Mouse (Mus musculus) liver, postnatal 0 days (tissue): ENCODE measurements around the gene Cmbl. TPM values are rescaled to one million over a fixed set of nuclear protein-coding genes. Genes with fewer than 3 reads are reported as not detected.
A peak's percentile ranks its signal among the peaks of the same experiment; 100 is the strongest.

Experiments
- ATAC-seq: fragments of 200-750 bp; cut with Nextera tagmentation; 2 replicates; pipeline ENCODE4 v1.8.0; 2017; ENCODE audit warnings: mild to moderate bottlenecking, moderate library complexity
- DNase-seq: peaks from one replicate; pipeline ENCODE4 v3.0.0-alpha.2; 2016
- H3K27ac ChIP-seq: fragments of 300-500 bp; sonication (generic); 2 replicates; pipeline ENCODE4 v1.5.1; 2014; ENCODE audit warnings: antibody characterized with exemption, moderate library complexity, mild to moderate bottlenecking, low read depth
- H3K27me3 ChIP-seq: fragments of 300-500 bp; sonication (generic); 2 replicates; pipeline ENCODE4 v1.6.1; 2014; ENCODE audit warnings: low read length, control low read depth, mixed read lengths; ENCODE audit not compliant: insufficient read depth
- H3K36me3 ChIP-seq: fragments of 300-500 bp; sonication (generic); replicated peaks from 2 replicates; pipeline ENCODE4 v1.6.1; 2014; ENCODE audit warnings: mild to moderate bottlenecking, control low read depth, low read length, moderate library complexity, mixed read lengths; ENCODE audit not compliant: insufficient read depth
- H3K4me1 ChIP-seq: fragments of 300-500 bp; sonication (generic); 2 replicates; pipeline ENCODE4 v1.6.1; 2014; ENCODE audit warnings: antibody characterized with exemption, mild to moderate bottlenecking, control low read depth; ENCODE audit not compliant: insufficient read depth
- H3K4me2 ChIP-seq: fragments of 300-500 bp; sonication (generic); 2 replicates; pipeline ENCODE4 v1.6.1; 2014; ENCODE audit warnings: low read depth, mild to moderate bottlenecking, low read length, moderate library complexity, mixed read lengths
- H3K4me3 ChIP-seq: fragments of 300-500 bp; sonication (generic); 2 replicates; pipeline ENCODE4 v1.5.1; 2014; ENCODE audit warnings: low read depth, low read length
- H3K9ac ChIP-seq: fragments of 300-500 bp; sonication (generic); replicated peaks from 2 replicates; pipeline ENCODE4 v1.6.1; 2014; ENCODE audit warnings: mild to moderate bottlenecking, moderate library complexity
- H3K9me3 ChIP-seq: fragments of 300-500 bp; sonication (generic); 2 replicates; pipeline ENCODE4 v1.6.1; 2016; ENCODE audit warnings: mild to moderate bottlenecking, control low read depth, low read length, mixed read lengths
- CTCF ChIP-seq: sonication (generic); IDR thresholded peaks from 2 replicates; pipeline ENCODE4 v1.5.1; 2016; ENCODE audit warnings: antibody characterized with exemption, low read depth
- EP300 ChIP-seq: IDR thresholded peaks from 2 replicates; pipeline ENCODE4 v1.6.1; 2016; ENCODE audit warnings: antibody characterized with exemption, low read depth, mild to moderate bottlenecking
- WGBS: fragments of 180-500 bp; shearing (Covaris S2); extraction: QIAGEN DNeasy Blood & Tissue Kit; methylation state at CpG from one replicate; pipeline ENCODE4 v1.1.7; 2014; ENCODE audit not compliant: insufficient replicate concordance; 5-methylcytosine and 5-hydroxymethylcytosine counted together
- polyA plus RNA-seq: library from polyadenylated mRNA; unstranded; fragments of >200 nt; fragmentation: Nextera tagmentation; extraction: Ambion mirVana; gene quantifications from 2 replicates; pipeline ENCODE4 v1.2.1, GENCODE M21; 2015

Cmbl gene
- polyA plus RNA-seq, 1 experiment from 2014 or later = 113 TPM

DNA sequence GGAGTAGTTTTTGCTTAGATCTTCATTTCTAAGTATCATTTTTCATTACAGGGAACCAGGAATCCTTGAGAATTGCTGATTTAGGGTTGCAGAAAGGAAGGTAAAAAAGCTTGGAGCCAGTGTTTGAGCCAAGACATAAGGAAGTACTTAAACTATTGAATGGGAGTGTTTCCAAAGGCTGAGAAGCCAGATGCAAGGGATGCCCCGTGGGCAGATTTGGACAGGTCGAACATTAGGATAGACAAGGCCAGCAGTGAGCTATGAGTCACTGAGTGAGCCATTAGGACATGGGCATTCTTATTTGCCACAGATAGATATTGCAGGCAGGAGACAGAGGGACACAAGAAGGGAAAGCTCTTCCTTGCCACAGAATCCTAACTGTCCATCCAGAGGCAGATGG lies 49.5 kb downstream of the Cmbl start:
- ATAC-seq (no peak), DNase-seq (no peak)
- WGBS = 87% methylated on average over 2 of the region's 2 CpGs
- Histone ChIP-seq H3K27ac (no peak overlapping the region), H3K4me3 (no peak overlapping the region), H3K36me3 (peaks cover 15% of the 10 kb centered on the region; the same call in 1 of the 2 replicates), H3K4me1 (no peaks in the 10 kb centered on the region), H3K9ac (no peak overlapping the region), H3K9me3 (no peaks in the 10 kb centered on the region), H3K4me2 (no peak overlapping the region), H3K27me3 (no peaks in the 10 kb centered on the region)
- TF ChIP-seq CTCF = no peak
- TF ChIP-seq EP300 = no peak

DNA sequence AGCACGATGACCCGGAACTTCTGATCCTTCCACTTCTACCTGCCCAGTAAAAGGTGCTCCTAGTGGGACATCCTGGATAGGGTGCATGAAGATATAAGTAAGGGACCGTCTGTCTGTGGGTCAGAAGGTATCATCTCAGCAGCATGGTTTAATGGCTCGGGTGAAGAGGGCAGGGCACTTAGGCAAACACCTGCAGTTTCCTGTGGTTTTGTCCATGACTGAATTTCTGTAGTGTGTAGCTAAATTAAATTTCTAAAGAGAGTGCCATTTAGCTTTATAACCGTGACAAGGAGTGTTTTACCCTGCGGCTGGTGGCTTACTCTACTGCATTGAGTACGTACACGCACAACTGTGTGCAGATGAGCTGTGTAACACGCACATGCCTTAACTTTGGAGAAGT lies 52.1 kb downstream of the Cmbl start:
- no peak for TF ChIP-seq EP300
- no peak for TF ChIP-seq CTCF
- WGBS = 78% methylated on average over 9 of the region's 9 CpGs
- peaks cover 21% of the 10 kb centered on the region for H3K36me3 ChIP-seq
- no peak overlapping the region for H3K9ac ChIP-seq
- ATAC-seq = no peak
- no peaks in the 10 kb centered on the region for H3K27me3 ChIP-seq
- no peaks in the 10 kb centered on the region for H3K9me3 ChIP-seq
- no peak for DNase-seq
- no peak overlapping the region for H3K4me3 ChIP-seq
- H3K4me1 ChIP-seq = no peaks in the 10 kb centered on the region
- H3K27ac ChIP-seq = no peak overlapping the region
- no peak overlapping the region for H3K4me2 ChIP-seq

DNA sequence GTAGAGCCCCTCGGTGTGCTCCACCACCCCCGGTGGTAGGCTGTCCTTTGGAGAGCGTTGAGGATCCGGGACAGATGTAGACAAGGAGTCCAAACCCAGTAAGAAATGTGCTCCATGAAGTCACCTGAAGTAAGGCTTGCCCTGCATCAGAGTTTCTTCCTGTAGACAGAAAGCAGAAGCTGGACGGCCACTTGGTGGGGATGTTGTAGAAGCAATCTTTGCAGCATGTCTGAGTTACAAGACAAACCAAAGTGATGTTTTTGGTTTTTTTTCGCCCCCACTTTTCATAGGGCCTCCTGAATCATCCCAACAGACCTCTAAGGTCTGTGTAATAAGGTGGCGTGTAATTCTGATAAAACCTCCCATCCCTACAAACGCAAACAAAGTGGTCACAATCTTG lies 54.3 kb downstream of the Cmbl start:
- Histone ChIP-seq H3K4me3 (no peak overlapping the region), H3K36me3 (peaks cover 21% of the 10 kb centered on the region), H3K4me1 (no peaks in the 10 kb centered on the region), H3K27me3 (no peaks in the 10 kb centered on the region), H3K9ac (no peak overlapping the region), H3K9me3 (peaks cover 3% of the 10 kb centered on the region; the same call in 1 of the 2 replicates), H3K4me2 (no peak overlapping the region), H3K27ac (no peak overlapping the region)
- WGBS = 82% methylated on average over 8 of the region's 8 CpGs
- TF ChIP-seq CTCF (no peak), EP300 (no peak)
- DNase-seq = no peak
- no peak for ATAC-seq

DNA sequence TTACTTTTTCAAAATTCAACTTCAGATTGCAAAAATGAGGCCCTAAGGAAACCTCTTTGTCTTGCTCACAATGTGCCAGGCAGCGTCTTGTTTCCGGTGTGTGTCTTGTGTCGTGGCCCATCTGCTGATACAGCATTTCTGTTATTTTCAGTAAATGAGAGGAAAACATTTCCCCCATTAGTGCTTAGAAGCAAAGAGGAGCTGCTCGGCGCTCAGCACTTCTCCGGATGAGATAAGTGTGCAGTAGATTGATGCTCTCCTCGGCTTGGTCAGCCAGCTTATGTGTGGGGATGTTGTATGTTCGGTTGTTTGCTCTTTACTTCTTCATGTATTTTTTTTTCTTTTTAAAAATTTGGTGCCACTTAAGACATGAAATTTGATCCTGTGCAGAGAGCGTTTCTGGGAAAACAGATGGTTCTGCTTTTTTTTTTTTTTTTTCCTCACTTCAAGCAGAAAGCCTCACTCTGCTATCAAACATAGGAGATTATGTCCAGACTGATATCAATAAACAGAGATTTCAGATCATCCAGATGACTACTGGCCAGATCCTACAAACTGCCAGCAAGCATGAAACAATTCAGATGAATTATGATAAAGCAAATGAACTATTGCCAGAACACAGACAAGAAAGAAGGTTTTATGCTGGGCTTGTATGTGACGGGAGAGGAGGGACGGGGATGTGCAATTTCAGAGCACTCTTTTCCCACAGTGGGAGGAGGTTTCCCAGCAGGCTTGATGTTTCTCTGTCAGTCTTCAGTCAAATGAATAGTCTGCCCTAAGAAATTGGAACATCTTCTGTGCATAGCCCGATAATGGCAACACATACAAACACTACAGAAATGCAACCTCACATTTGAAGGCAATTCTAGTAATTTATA lies 62.3 kb downstream of the Cmbl start:
- Histone ChIP-seq H3K36me3 (no peaks in the 10 kb centered on the region), H3K9ac (no peak overlapping the region), H3K27ac (peak overlapping the region; percentile 17; the same call in 1 of the 2 replicates), H3K27me3 (no peaks in the 10 kb centered on the region), H3K9me3 (peaks cover 3% of the 10 kb centered on the region; the same call in 1 of the 2 replicates), H3K4me2 (no peak overlapping the region), H3K4me3 (no peak overlapping the region), H3K4me1 (no peaks in the 10 kb centered on the region)
- DNase-seq (no peak), ATAC-seq (0 out of 2 replicates have a peak, but pooled peaks have one; percentile 21)
- TF ChIP-seq EP300 = no peak
- no peak for TF ChIP-seq CTCF
- 55% methylated on average over 12 of the region's 12 CpGs for WGBS

DNA sequence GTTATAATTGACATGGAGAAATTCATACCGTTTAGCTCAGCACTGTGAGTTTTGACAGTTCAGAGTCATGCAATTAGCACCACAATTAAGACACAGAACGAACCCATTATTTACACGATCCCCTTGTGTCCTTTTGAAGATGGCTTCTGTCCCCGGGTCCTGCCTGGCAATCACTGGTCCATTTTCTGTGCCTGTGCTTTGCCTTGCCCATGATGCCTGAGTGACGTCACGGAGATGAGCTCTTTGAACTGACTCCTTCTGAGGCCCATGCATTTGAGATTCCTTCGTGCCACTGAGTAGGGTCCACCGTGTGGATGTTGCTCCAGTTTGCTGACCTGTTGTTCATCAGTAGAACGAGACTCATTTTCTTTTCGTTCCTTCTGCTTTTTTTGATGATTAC lies 63.0 kb downstream of the Cmbl start:
- no peaks in the 10 kb centered on the region for H3K27me3 ChIP-seq
- no peak for ATAC-seq
- no peaks in the 10 kb centered on the region for H3K36me3 ChIP-seq
- H3K9ac ChIP-seq = no peak overlapping the region
- H3K4me3 ChIP-seq = no peak overlapping the region
- peaks cover 3% of the 10 kb centered on the region; the same call in 1 of the 2 replicates for H3K9me3 ChIP-seq
- 0 out of 2 replicates have a peak overlapping the region, but pooled peaks have one; percentile 17 for H3K27ac ChIP-seq
- no peak for TF ChIP-seq EP300
- TF ChIP-seq CTCF = no peak
- 75% methylated on average over 10 of the region's 10 CpGs for WGBS
- no peak for DNase-seq
- H3K4me2 ChIP-seq = no peak overlapping the region
- H3K4me1 ChIP-seq = no peaks in the 10 kb centered on the region

DNA sequence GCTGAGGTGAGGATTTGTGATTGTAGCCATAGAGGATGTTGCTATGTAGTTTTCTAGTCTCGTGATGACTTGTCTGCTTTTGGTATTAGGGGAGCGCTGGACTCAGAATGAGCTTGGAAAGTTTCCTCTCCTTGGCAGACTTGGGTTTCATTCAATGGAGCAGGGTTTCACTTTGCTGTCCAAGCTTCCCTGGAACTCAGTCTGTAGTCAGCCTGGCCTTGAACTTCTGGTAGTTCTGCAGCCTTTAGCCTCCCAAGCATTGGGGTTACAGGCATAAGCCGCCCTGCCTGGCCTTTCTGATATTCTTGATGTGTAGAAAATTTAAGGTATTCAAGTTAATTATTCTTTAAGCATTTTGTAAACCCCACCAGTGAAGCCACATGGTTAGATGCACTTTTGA lies 64.4 kb downstream of the Cmbl start:
- Histone ChIP-seq H3K27ac (no peak overlapping the region), H3K4me2 (no peak overlapping the region), H3K36me3 (no peaks in the 10 kb centered on the region), H3K9ac (no peak overlapping the region), H3K4me3 (no peak overlapping the region), H3K27me3 (no peaks in the 10 kb centered on the region), H3K9me3 (no peaks in the 10 kb centered on the region), H3K4me1 (no peaks in the 10 kb centered on the region)
- TF ChIP-seq EP300 (no peak), CTCF (no peak)
- ATAC-seq (no peak), DNase-seq (no peak)
- WGBS = 82% methylated on average over 3 of the region's 3 CpGs
